Mouse (Mus musculus) MEL (cell line): ENCODE data around the gene Mxd4.

ENCODE experiments used
- CTCF ChIP-seq, 3 experiments: IDR thresholded peaks in 2 of 3; conservative IDR thresholded peaks in 1 of 3; 2 replicates each; pipeline ENCODE4 v1.5.1; 2011 to 2012; ENCODE audit warnings: low read length in 3 of 3, low read depth in 2 of 3, mild to moderate bottlenecking in 2 of 3, improper control_type of control experiment in 1 of 3, inconsistent platforms in 1 of 3, mixed read lengths in 1 of 3, moderate library complexity in 1 of 3; ENCODE audit not compliant: control insufficient read depth in 1 of 3, insufficient read depth in 1 of 3, poor library complexity in 1 of 3, severe bottlenecking in 1 of 3
- ETS1 ChIP-seq: IDR thresholded peaks from 2 replicates; pipeline ENCODE4 v1.6.1; 2012; ENCODE audit warnings: low read depth, mild to moderate bottlenecking, inconsistent platforms, low read length, improper control_type of control experiment, moderate library complexity
- GABPA ChIP-seq: IDR thresholded peaks from 2 replicates; pipeline ENCODE4 v1.6.1; 2012; ENCODE audit warnings: low read depth, mild to moderate bottlenecking, inconsistent platforms, low read length, improper control_type of control experiment, moderate library complexity
- MXI1 ChIP-seq: IDR thresholded peaks from 2 replicates; pipeline ENCODE4 v1.6.1; 2011; ENCODE audit warnings: mild to moderate bottlenecking, low read depth, low read length, improper control_type of control experiment
- NRF1 ChIP-seq: IDR thresholded peaks from 2 replicates; pipeline ENCODE4 v1.6.1; 2014; ENCODE audit warnings: low read depth, mild to moderate bottlenecking, inconsistent platforms, low read length, improper control_type of control experiment, moderate library complexity; ENCODE audit not compliant: poor library complexity, insufficient read depth, severe bottlenecking
- POLR2A ChIP-seq, 2 experiments: IDR thresholded peaks; 2 replicates each; pipeline ENCODE4 v1.6.1; 2011 to 2012; ENCODE audit warnings: low read length in 2 of 2, mild to moderate bottlenecking in 2 of 2, control low read depth in 1 of 2, improper control_type of control experiment in 1 of 2, low read depth in 1 of 2, moderate library complexity in 1 of 2; ENCODE audit not compliant: control insufficient read depth in 1 of 2, insufficient read depth in 1 of 2, poor library complexity in 1 of 2
- SMC3 ChIP-seq: IDR thresholded peaks from 2 replicates; pipeline ENCODE4 v1.6.1; 2011; ENCODE audit warnings: low read depth, low read length, improper control_type of control experiment
- USF1 ChIP-seq: IDR thresholded peaks from 2 replicates; pipeline ENCODE4 v1.6.1; 2014; ENCODE audit warnings: low read depth, mild to moderate bottlenecking, inconsistent platforms, low read length, improper control_type of control experiment, moderate library complexity
- ZNF384 ChIP-seq: IDR thresholded peaks from 2 replicates; pipeline ENCODE4 v1.6.1; 2012; ENCODE audit warnings: low read depth, mild to moderate bottlenecking, inconsistent platforms, low read length, improper control_type of control experiment

GRCm38 (mm10) chr5:34201396-34201795 is 13.9 kb upstream of the Mxd4 start:
- no peak for TF ChIP-seq SMC3
- no peak for TF ChIP-seq MXI1
- TF ChIP-seq POLR2A (IDR thresholded peaks at IDR 0.05; ENCODE audit: control insufficient read depth in 1 of 2, insufficient read depth in 1 of 2, low read depth in 1 of 2, low read length in 2 of 2, poor library complexity in 1 of 2) = no peak
- no peak for TF ChIP-seq ETS1
- TF ChIP-seq USF1 = no peak
- TF ChIP-seq NRF1 = no peak
- TF ChIP-seq CTCF (IDR thresholded peaks at IDR 0.05 in 2 of 3, conservative IDR thresholded peaks at IDR 0.05 in 1 of 3; ENCODE audit: control insufficient read depth in 1 of 3, insufficient read depth in 1 of 3, low read depth in 2 of 3, low read length in 3 of 3, poor library complexity in 1 of 3, severe bottlenecking in 1 of 3) = no peak
- no peak for TF ChIP-seq ZNF384
- no peak for TF ChIP-seq GABPA
